Mouse (Mus musculus) cerebellum, adult 2 months (tissue): ENCODE measurements at regions not wholly inside any gene's neighbourhood (a gene's known extent, or its start where the extent isn't known, plus 50 kb on each side); places are given as distances from the start of the nearest gene placed in this dataset.

ENCODE experiments used
- CTCF ChIP-seq: fragments of 200-500 bp; IDR thresholded peaks from 2 replicates; pipeline ENCODE4 v1.5.1; 2011; ENCODE audit warnings: low read depth, mild to moderate bottlenecking, control low read depth, low read length, moderate library complexity, borderline replicate concordance; ENCODE audit not compliant: insufficient read depth
- POLR2A ChIP-seq: fragments of 200-500 bp; IDR thresholded peaks from 2 replicates; pipeline ENCODE4 v1.6.1; 2011; ENCODE audit warnings: low read length, control low read depth, borderline replicate concordance; ENCODE audit not compliant: insufficient read depth

DNA sequence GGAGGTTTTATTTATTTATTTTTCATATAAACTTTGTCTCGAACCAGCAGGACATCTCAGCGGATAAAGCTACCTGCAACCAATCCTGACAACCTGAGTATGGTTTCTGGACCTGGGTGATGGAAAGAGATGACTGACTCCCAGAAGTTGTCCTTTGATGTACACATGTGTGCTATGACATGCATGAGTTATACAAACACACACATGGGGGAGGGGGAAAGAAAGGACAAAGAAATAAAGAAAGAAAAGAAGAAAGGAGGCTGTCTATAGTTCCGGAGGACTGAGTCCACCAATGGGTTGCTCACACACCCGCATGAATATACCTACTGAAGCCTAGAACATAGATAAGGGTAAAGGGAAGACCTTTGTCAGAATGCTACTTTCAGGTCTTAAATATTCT is 295.0 kb downstream of the Etaa1 start:
- TF ChIP-seq POLR2A (no peak), CTCF (no peak)
